Mouse (Mus musculus) hindbrain, embryonic 12.5 days (tissue): ENCODE data around the gene Haspin. TPM values are rescaled to one million over a fixed set of nuclear protein-coding genes. Genes with fewer than 3 reads are reported as not detected.

Source experiments
- ATAC-seq: fragments of 200-750 bp; cut with Nextera tagmentation; 2 replicates; pipeline ENCODE4 v1.8.0; 2017; ENCODE audit warnings: moderate TSS enrichment; ENCODE audit not compliant: low FRiP score
- H3K27ac ChIP-seq: fragments of 300-500 bp; sonication (generic); 2 replicates; pipeline ENCODE4 v1.5.1; 2016; ENCODE audit warnings: mild to moderate bottlenecking
- H3K27me3 ChIP-seq: fragments of 300-500 bp; sonication (generic); 2 replicates; pipeline ENCODE4 v1.6.1; 2016; ENCODE audit warnings: mild to moderate bottlenecking
- H3K36me3 ChIP-seq: fragments of 300-500 bp; sonication (generic); 2 replicates; pipeline ENCODE4 v1.6.1; 2016; ENCODE audit warnings: mild to moderate bottlenecking
- H3K4me1 ChIP-seq: fragments of 300-500 bp; sonication (generic); 2 replicates; pipeline ENCODE4 v1.6.1; 2016
- H3K4me2 ChIP-seq: fragments of 300-500 bp; sonication (generic); replicated peaks from 2 replicates; pipeline ENCODE4 v1.6.1; 2016; ENCODE audit warnings: mild to moderate bottlenecking
- H3K4me3 ChIP-seq: fragments of 300-500 bp; sonication (generic); 2 replicates; pipeline ENCODE4 v1.5.1; 2016; ENCODE audit warnings: mild to moderate bottlenecking
- H3K9ac ChIP-seq: fragments of 300-500 bp; sonication (generic); 2 replicates; pipeline ENCODE4 v1.6.1; 2016; ENCODE audit warnings: mild to moderate bottlenecking, moderate library complexity
- H3K9me3 ChIP-seq: fragments of 300-500 bp; sonication (generic); replicated peaks from 2 replicates; pipeline ENCODE4 v1.6.1; 2016; ENCODE audit warnings: mild to moderate bottlenecking
- WGBS: fragments of 180-500 bp; shearing (Covaris S2); methylation state at CpG from one replicate; pipeline ENCODE4 v1.1.7; 2016; 5-methylcytosine and 5-hydroxymethylcytosine counted together
- polyA plus RNA-seq: library from polyadenylated mRNA; unstranded; fragments of >200 nt; fragmentation: Nextera tagmentation; extraction: Ambion mirVana; gene quantifications from 2 replicates; pipeline ENCODE4 v1.2.1, GENCODE M21; 2016

Gene Haspin
- polyA plus RNA-seq, 1 experiment from 2014 or later: 10.6 TPM

DNA sequence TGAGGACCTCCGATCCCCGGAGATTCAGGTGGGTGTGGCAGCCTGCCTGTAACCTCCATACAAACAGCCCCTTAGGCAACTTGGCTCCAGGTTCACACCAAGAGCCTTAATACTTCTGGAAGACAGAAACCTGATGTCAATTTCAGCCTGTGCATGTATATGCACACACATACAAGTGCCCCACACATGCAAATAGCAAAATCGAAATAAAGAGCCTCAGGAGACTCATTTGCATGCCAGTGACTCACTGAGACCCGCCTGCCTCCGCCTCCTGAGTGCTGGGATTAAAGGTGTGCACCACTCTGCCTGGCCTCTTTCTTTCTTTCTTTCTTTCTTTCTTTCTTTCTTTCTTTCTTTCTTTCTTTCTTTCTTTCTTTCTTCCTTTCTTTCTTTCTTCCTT, 39.2 kb downstream of the Haspin start:
- WGBS: 72% methylated on average over 5 of the region's 5 CpGs
- Histone ChIP-seq H3K27ac (no peak overlapping the region), H3K4me3 (no peak overlapping the region), H3K4me2 (no peak overlapping the region), H3K36me3 (no peaks in the 10 kb centered on the region), H3K9ac (no peak overlapping the region), H3K27me3 (no peaks in the 10 kb centered on the region), H3K4me1 (no peaks in the 10 kb centered on the region), H3K9me3 (no peaks in the 10 kb centered on the region)
- no peak for ATAC-seq

DNA sequence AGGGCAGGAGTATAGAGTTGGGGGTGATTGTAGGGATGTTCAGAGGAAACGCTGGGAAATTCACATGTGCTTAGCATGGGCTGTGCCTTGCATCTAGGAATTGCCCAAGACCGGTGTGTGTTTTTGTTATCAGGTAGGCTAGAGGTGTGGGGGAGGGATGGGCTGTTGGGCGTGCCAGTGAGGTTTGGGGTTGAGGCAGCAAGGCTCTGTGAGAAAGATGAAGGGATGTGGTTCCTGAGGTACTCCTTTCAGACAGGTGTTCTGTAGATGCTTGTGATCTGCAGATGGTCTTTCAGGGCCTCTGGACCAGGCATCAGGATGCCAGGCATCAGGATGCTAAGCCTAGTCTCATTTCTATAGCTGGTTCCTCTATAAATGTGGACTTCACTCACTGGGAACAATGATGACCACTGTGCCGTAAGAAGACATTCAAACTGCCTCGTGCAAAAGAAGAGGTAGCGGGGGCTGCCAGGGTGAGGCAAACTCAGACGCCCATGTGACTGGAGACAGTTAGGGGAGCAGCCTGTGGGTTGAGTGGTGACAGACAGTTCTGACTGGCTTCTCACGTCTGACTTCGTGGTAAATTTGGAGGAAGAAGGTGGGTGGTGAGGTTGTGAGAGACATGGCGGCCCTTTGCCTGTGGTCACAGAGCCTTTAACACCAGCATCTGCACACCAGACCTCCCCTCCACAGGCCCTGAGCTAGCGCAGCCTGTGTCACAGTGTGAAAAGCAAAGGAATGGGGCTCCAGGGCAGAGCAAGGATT, 43.7 kb downstream of the Haspin start:
- WGBS: 74% methylated on average over 11 of the region's 11 CpGs
- no peak for ATAC-seq
- Histone ChIP-seq H3K27ac (no peak overlapping the region), H3K9ac (no peak overlapping the region), H3K4me1 (no peaks in the 10 kb centered on the region), H3K4me3 (no peak overlapping the region), H3K9me3 (no peaks in the 10 kb centered on the region), H3K4me2 (no peak overlapping the region), H3K27me3 (no peaks in the 10 kb centered on the region), H3K36me3 (no peaks in the 10 kb centered on the region)

DNA sequence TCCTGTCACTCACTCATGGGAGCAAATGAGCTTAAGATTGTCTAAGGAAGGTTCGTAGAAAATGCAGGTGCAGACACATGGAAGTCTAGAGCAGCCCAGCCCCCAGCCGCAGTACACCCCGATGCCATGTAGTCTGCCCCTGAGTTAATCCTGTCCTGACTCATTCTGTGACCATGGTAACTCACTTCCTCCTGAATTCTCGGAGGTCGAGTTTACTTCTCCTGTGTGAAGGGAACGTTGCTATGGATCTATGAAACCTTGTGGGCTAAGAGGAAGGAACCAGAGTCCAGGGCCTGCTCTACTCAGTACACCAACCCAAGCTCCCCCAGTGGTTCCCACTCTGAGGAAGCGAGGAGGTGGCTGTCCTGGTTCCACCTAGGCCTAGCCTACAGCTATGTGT, 45.2 kb downstream of the Haspin start:
- Histone ChIP-seq H3K4me1 (0 out of 2 replicates have a peak, but pooled peaks cover 6% of the 10 kb centered on the region), H3K4me2 (no peak overlapping the region), H3K27ac (no peak overlapping the region), H3K27me3 (no peaks in the 10 kb centered on the region), H3K4me3 (no peak overlapping the region), H3K9ac (no peak overlapping the region), H3K9me3 (no peaks in the 10 kb centered on the region), H3K36me3 (no peaks in the 10 kb centered on the region)
- WGBS: 78% methylated on average over 7 of the region's 7 CpGs
- ATAC-seq: no peak

DNA sequence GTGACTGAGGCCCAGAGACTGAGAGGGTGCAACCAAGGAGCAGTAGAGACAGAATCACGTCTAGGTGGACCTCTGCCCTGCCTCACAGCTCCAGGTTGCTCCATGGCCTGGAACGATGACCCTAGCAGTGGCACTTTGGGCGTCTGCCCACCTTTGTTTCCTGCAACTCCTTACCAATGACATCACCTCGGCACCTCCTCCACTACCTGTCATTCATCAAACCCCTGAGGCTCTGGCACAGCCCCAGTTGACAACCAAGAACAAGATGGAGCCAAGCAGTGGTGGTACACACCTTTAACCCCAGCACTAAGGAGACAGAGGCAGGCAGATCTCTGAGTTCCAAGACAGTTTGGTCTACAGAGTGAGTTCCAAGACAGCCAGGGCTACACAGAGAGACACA, 46.0 kb downstream of the Haspin start:
- Histone ChIP-seq H3K27me3 (no peaks in the 10 kb centered on the region), H3K4me2 (no peak overlapping the region), H3K9ac (no peak overlapping the region), H3K9me3 (no peaks in the 10 kb centered on the region), H3K4me1 (0 out of 2 replicates have a peak, but pooled peaks cover 6% of the 10 kb centered on the region), H3K36me3 (no peaks in the 10 kb centered on the region), H3K4me3 (no peak overlapping the region), H3K27ac (no peak overlapping the region)
- ATAC-seq: no peak
- 79% methylated on average over 4 of the region's 4 CpGs for WGBS

DNA sequence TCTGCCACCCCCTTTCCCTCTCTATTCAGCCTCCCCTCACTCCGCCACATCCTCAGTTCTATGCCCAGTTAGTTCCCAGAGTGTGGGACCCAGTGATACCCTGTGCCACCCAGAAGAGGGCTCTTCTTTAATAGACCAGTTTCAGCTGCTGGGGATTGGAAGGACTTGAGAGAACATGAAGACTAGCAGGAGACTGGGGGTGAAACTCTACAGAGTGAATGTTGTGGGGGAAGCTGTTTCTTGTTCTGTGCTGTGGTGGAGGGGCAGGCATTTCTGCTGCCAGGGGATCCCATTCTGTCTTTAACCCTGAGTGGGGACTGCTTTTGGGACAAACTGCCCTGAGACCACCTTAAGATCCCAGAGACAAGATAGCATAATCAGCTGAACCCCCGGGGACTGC, 47.3 kb downstream of the Haspin start:
- H3K27ac ChIP-seq: no peak overlapping the region
- 0 out of 2 replicates have a peak, but pooled peaks cover 6% of the 10 kb centered on the region for H3K4me1 ChIP-seq
- 0 out of 2 replicates have a peak, but pooled peaks cover 6% of the 10 kb centered on the region for H3K36me3 ChIP-seq
- H3K27me3 ChIP-seq: no peaks in the 10 kb centered on the region
- no peak overlapping the region for H3K9ac ChIP-seq
- 90% methylated on average over 2 of the region's 2 CpGs for WGBS
- no peak for ATAC-seq
- no peak overlapping the region for H3K4me3 ChIP-seq
- H3K4me2 ChIP-seq: no peak overlapping the region
- no peaks in the 10 kb centered on the region for H3K9me3 ChIP-seq

DNA sequence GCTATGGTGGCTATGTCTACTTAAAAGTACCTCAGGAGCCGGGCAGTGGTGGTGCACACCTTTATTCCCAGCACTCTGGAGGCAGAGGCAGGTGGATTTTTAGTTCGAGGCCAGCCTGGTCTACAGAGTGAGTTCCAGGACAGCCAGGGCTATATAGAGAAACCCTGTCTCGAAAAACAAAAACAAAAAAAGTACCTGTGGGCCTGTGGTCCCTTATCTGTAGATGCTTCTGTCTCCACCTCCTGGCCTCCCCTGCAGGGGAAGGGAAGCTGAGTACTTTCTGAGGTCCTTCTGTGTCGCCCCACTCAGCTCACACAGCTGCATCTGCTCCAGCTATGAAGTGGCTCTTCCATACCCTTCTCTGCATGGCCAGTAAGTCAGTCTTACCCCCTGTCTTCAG, 47.8 kb downstream of the Haspin start, which contains the start of gene Itgae:
Gene Itgae (plus strand): TSS at position 301 of the 400 bp plus-strand sequence.
- WGBS: 92% methylated on average over 4 of the region's 4 CpGs
- Histone ChIP-seq H3K4me2 (no peak within 1 kb of the TSS), H3K4me1 (0 out of 2 replicates have a peak, but pooled peaks cover 6% of the 10 kb centered on the region), H3K9ac (no peak within 1 kb of the TSS), H3K27ac (no peak within 1 kb of the TSS), H3K27me3 (no peaks in the 10 kb centered on the region), H3K9me3 (no peaks in the 10 kb centered on the region), H3K36me3 (0 out of 2 replicates have a peak, but pooled peaks cover 6% of the 10 kb centered on the region), H3K4me3 (no peak within 1 kb of the TSS)
- no peak for ATAC-seq

DNA sequence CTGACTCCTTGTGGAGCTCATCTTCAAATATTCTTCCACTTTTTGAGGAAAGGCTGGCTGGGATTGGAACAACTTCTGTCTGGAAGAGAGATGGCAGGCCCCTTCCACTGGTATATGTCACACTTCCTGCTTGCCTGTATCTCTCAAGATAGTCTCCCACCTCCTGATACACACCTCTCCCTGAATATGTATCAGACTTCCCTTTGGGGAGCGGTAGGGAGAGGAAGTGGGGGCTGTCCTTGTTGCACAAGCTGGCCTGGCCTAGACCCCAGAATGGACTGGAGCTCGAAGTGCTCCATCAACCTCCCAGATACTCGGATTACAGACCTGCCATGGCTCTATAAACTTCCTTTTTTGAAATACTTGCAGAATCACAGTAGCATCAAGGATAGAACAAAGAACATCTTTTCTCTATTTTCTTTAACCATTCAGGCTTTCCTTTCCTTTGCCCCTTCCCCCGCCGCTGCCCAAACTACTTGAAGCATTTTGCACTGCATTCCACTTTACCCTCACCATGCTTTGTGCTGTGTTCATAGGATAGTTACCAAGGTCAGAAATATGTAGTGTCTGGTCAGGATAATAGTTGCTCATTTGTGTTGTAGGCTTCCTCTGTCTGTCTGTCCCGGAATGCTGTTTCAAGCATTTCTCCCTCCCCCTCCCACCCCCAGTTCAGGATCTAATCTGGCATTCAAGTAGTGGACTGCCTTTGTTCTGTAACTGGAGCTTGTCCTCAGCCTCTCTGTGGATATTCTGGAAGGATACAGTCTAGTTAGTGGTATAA, 50.2 kb downstream of the Haspin start:
- Histone ChIP-seq H3K9ac (no peak overlapping the region), H3K4me1 (0 out of 2 replicates have a peak, but pooled peaks cover 6% of the 10 kb centered on the region), H3K27me3 (no peaks in the 10 kb centered on the region), H3K4me2 (no peak overlapping the region), H3K36me3 (peaks cover 20% of the 10 kb centered on the region; the same call in 1 of the 2 replicates), H3K27ac (no peak overlapping the region), H3K4me3 (no peak overlapping the region), H3K9me3 (no peaks in the 10 kb centered on the region)
- ATAC-seq: no peak
- 60% methylated on average over 6 of the region's 6 CpGs for WGBS

Other genes with a start within 250 kb of the Haspin start
- gene Atp2a3, start 177.1 kb downstream of the Haspin start, polyA plus RNA-seq: 2.2 and 2.4 TPM in 2 replicates
- gene P2rx1, start 139.2 kb downstream of the Haspin start, polyA plus RNA-seq: 0.81 and 1.2 TPM in 2 replicates
- 13.3 and 13.6 TPM in 2 replicates for gene Camkk1, start 119.3 kb downstream of the Haspin start, polyA plus RNA-seq
- gene Ncbp3, start 90.5 kb downstream of the Haspin start, polyA plus RNA-seq: 13.4 and 13.5 TPM in 2 replicates
- 0.30 and 0.35 TPM in 2 replicates for gene Itgae, start 47.7 kb downstream of the Haspin start, polyA plus RNA-seq
- 0.31 and 0.43 TPM in 2 replicates for gene P2rx5, start 22.1 kb upstream of the Haspin start, polyA plus RNA-seq
- gene Emc6, start 38.7 kb upstream of the Haspin start, polyA plus RNA-seq: 110 and 111 TPM in 2 replicates
- gene Tax1bp3, start 38.8 kb upstream of the Haspin start, polyA plus RNA-seq: 204 and 205 TPM in 2 replicates
- 25.5 and 25.6 TPM in 2 replicates for gene Ctns, start 60.7 kb upstream of the Haspin start, polyA plus RNA-seq
- 2.4 TPM in 2 replicates for gene Shpk, start 61.2 kb upstream of the Haspin start, polyA plus RNA-seq
- gene Trpv1, start 96.0 kb upstream of the Haspin start, polyA plus RNA-seq: 0.14 TPM in 1 of 2 replicates, not detected in the other
- gene Trpv3, start 129.1 kb upstream of the Haspin start, polyA plus RNA-seq: 0.04 TPM in 1 of 2 replicates, not detected in the other
- 0.27 and 0.70 TPM in 2 replicates for gene Aspa, start 191.3 kb upstream of the Haspin start, polyA plus RNA-seq
- not detected in 2 replicates for gene Gm49340, start 191.4 kb upstream of the Haspin start, polyA plus RNA-seq
- 0.18 TPM in 1 of 2 replicates, not detected in the other for gene Spata22, start 191.4 kb upstream of the Haspin start, polyA plus RNA-seq
- gene Olfr20, start 212.5 kb upstream of the Haspin start, polyA plus RNA-seq: not detected in 2 replicates
- not detected in 2 replicates for gene Olfr376, start 233.0 kb upstream of the Haspin start, polyA plus RNA-seq